In the genomic region with DNA sequence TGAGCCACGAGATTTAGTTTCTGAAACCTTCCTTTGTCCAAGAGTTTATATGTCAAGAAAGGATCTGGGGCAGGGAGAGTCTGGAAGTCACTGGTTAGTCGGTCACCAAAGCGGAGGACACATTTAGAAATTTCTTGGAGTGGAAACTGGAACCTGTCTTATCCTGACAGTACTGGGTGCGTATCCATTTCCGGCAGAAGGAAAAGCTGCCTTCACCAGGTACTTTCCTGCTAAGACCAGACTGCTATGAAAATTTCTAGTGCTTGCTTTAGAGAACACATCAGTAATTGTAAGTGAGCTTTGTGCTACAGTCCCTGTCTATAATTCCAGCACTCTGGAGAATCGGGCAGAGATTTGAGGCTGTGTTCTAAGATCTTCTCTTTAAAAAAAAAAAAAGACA, we compare ENCODE assay signal across 18 mouse cellular contexts. TPM values are rescaled to one million over a fixed set of nuclear protein-coding genes. Genes with fewer than 3 reads are reported as not detected.
A peak's percentile ranks its signal among the peaks of the same experiment; 100 is the strongest.
DNase-seq lines count a peak whose midpoint lies in the region; ATAC-seq and TF ChIP-seq lines count a peak whose summit lies in the region.
"Had no signal": no experiment of that assay in that cellular context is flagged by ENCODE, and none has a peak within 500 bp of the region (broad histone marks: within the 10 kb centered on the region; RNA-seq: fewer than 3 reads in every experiment).

No protein-coding gene starts in this region.

- in situ Hi-C loops in ES-E14 (cut with MboI; ENCODE audit: low sequenced_read_pairs in 2 of 2, unreplicated experiment in 2 of 2): no loop called here

- no peak overlapping the region for H3K4me3 ChIP-seq in hindbrain, embryonic 10.5 days
- no peak overlapping the region for H3K4me3 ChIP-seq in hindbrain, embryonic 11.5 days (ENCODE audit: low read depth, low read length)
- H3K4me3 ChIP-seq in lung, embryonic 16.5 days (ENCODE audit: low read length): peak overlapping the region; percentile 13; the same call in 1 of the 2 replicates
- no peak overlapping the region for H3K4me3 ChIP-seq in ES-E14 (ENCODE audit: insufficient read depth in 1 of 2, low read depth in 1 of 2, low read length in 2 of 2, poor library complexity in 1 of 2, severe bottlenecking in 1 of 2)
- no peak overlapping the region for H3K4me3 ChIP-seq in embryonic facial prominence, embryonic 13.5 days
- H3K4me3 ChIP-seq: heart, adult 2 months; midbrain, embryonic 12.5 days; neural tube, embryonic 12.5 days had no signal

- WGBS in hindbrain, embryonic 10.5 days: 51% methylated on average over 6 of the region's 6 CpGs
- 47% methylated on average over 6 of the region's 6 CpGs for WGBS in hindbrain, embryonic 11.5 days
- 40% methylated on average over 6 of the region's 6 CpGs for WGBS in lung, embryonic 16.5 days
- 33% methylated on average over 6 of the region's 6 CpGs for WGBS in embryonic facial prominence, embryonic 13.5 days

- H3K9ac ChIP-seq in hindbrain, embryonic 11.5 days (ENCODE audit: low read depth, low read length): no peak overlapping the region
- H3K9ac ChIP-seq in lung, embryonic 16.5 days (ENCODE audit: low read length): no peak overlapping the region
- H3K9ac ChIP-seq in ES-E14 (ENCODE audit: insufficient read depth, low read depth, low read length, poor library complexity, severe bottlenecking): no peak overlapping the region; the same call in 1 of the 2 replicates
- no peak overlapping the region for H3K9ac ChIP-seq in embryonic facial prominence, embryonic 13.5 days
- H3K9ac ChIP-seq: midbrain, embryonic 12.5 days; neural tube, embryonic 12.5 days had no signal

- H3K27ac ChIP-seq in hindbrain, embryonic 10.5 days: 0 out of 2 replicates have a peak overlapping the region, but pooled peaks have one; percentile 0
- H3K27ac ChIP-seq in hindbrain, embryonic 11.5 days (ENCODE audit: low read depth, low read length): no peak overlapping the region
- no peak overlapping the region for H3K27ac ChIP-seq in lung, embryonic 16.5 days (ENCODE audit: low read length)
- peak overlapping the region; percentile 56; the same call in 1 of the 2 replicates for H3K27ac ChIP-seq in ES-E14 (ENCODE audit: insufficient read depth, low read depth, low read length, poor library complexity, severe bottlenecking)
- no peak overlapping the region for H3K27ac ChIP-seq in embryonic facial prominence, embryonic 13.5 days
- H3K27ac ChIP-seq: heart, adult 2 months; midbrain, embryonic 12.5 days; neural tube, embryonic 12.5 days had no signal

- no peaks in the 10 kb centered on the region for H3K9me3 ChIP-seq in hindbrain, embryonic 10.5 days
- no peaks in the 10 kb centered on the region for H3K9me3 ChIP-seq in hindbrain, embryonic 11.5 days (ENCODE audit: control insufficient read depth, low read length)
- H3K9me3 ChIP-seq in lung, embryonic 16.5 days (ENCODE audit: control insufficient read depth, low read length): no peaks in the 10 kb centered on the region
- H3K9me3 ChIP-seq in ES-E14 (ENCODE audit: control insufficient read depth, insufficient read depth, low read depth, low read length): no peaks in the 10 kb centered on the region
- H3K9me3 ChIP-seq in embryonic facial prominence, embryonic 13.5 days: no peaks in the 10 kb centered on the region
- H3K9me3 ChIP-seq: midbrain, embryonic 12.5 days; neural tube, embryonic 12.5 days had no signal

- H3K4me2 ChIP-seq in hindbrain, embryonic 11.5 days (replicated peaks; ENCODE audit: low read depth, low read length): no peak overlapping the region
- no peak overlapping the region for H3K4me2 ChIP-seq in lung, embryonic 16.5 days (ENCODE audit: low read depth, low read length)
- peak overlapping the region; percentile 12 for H3K4me2 ChIP-seq in embryonic facial prominence, embryonic 13.5 days

- no peaks in the 10 kb centered on the region for H3K36me3 ChIP-seq in hindbrain, embryonic 10.5 days
- no peaks in the 10 kb centered on the region for H3K36me3 ChIP-seq in hindbrain, embryonic 11.5 days (ENCODE audit: control insufficient read depth, insufficient read depth, low read length)
- no peaks in the 10 kb centered on the region for H3K36me3 ChIP-seq in lung, embryonic 16.5 days (ENCODE audit: control insufficient read depth, insufficient read depth, low read length)
- H3K36me3 ChIP-seq in ES-E14 (ENCODE audit: control insufficient read depth, insufficient read depth, low read length, poor library complexity, severe bottlenecking): no peaks in the 10 kb centered on the region
- H3K36me3 ChIP-seq in embryonic facial prominence, embryonic 13.5 days: no peaks in the 10 kb centered on the region
- H3K36me3 ChIP-seq: midbrain, embryonic 12.5 days; neural tube, embryonic 12.5 days had no signal

- no peak for DNase-seq in hindbrain, embryonic 10.5 days (ENCODE audit: low spot score)
- DNase-seq in hindbrain, embryonic 11.5 days (ENCODE audit: low spot score): no peak
- no peak for DNase-seq in lung, postnatal 36 days
- peak; percentile 33 for DNase-seq in ES-E14 (ENCODE audit: low read depth, low spot score)
- DNase-seq in adrenal gland, postnatal 4 days (ENCODE audit: low spot score in 2 of 2): no peak
- DNase-seq in right cerebral cortex, postnatal 25 days: no peak
- DNase-seq: cerebellum, adult 11 months; cerebellum, postnatal 36 days; gastrocnemius, postnatal 10 days; heart, adult 2 months; heart, postnatal 10 days; kidney, postnatal 36 days; lung, postnatal 4 days; thymus, adult 18-20 months had no signal

- peaks cover 23% of the 10 kb centered on the region for H3K4me1 ChIP-seq in hindbrain, embryonic 10.5 days (replicated peaks)
- no peaks in the 10 kb centered on the region for H3K4me1 ChIP-seq in hindbrain, embryonic 11.5 days (replicated peaks; ENCODE audit: control insufficient read depth, insufficient read depth, low read length)
- 0 out of 2 replicates have a peak, but pooled peaks cover 4% of the 10 kb centered on the region for H3K4me1 ChIP-seq in lung, embryonic 16.5 days (replicated peaks; ENCODE audit: control insufficient read depth, insufficient read depth, low read length)
- H3K4me1 ChIP-seq in ES-E14 (ENCODE audit: control insufficient read depth in 2 of 2, insufficient read depth in 2 of 2, low read length in 2 of 2, poor library complexity in 1 of 2): peaks cover 2 to 9% of the 10 kb centered on the region in 2 experiments; a peak in 2 of 4 replicates
- peaks cover 18% of the 10 kb centered on the region for H3K4me1 ChIP-seq in embryonic facial prominence, embryonic 13.5 days

- no peak for ATAC-seq in hindbrain, embryonic 11.5 days (ENCODE audit: low FRiP score)
- ATAC-seq in lung, embryonic 16.5 days (ENCODE audit: low read depth): peak; percentile 20; the same call in 1 of the 2 replicates
- ATAC-seq in embryonic facial prominence, embryonic 13.5 days (ENCODE audit: insufficient number of reproducible peaks, insufficient read depth, low FRiP score, low TSS enrichment, low read depth): no peak

- H3K27me3 ChIP-seq in hindbrain, embryonic 10.5 days (ENCODE audit: insufficient read depth, poor library complexity, severe bottlenecking): no peaks in the 10 kb centered on the region
- H3K27me3 ChIP-seq in hindbrain, embryonic 11.5 days (ENCODE audit: control insufficient read depth, insufficient read depth, low read length): no peaks in the 10 kb centered on the region
- no peaks in the 10 kb centered on the region for H3K27me3 ChIP-seq in lung, embryonic 16.5 days (ENCODE audit: control insufficient read depth, insufficient read depth, low read depth, low read length)
- H3K27me3 ChIP-seq in embryonic facial prominence, embryonic 13.5 days: peaks cover 7% of the 10 kb centered on the region; the same call in 1 of the 2 replicates
- H3K27me3 ChIP-seq: midbrain, embryonic 12.5 days; neural tube, embryonic 12.5 days had no signal

TF ChIP-seq in ES-E14, 5 proteins besides CTCF, POLR2A, EP300 and RAD21:
- no peak for TF ChIP-seq CHD2 (IDR thresholded peaks at IDR 0.05; ENCODE audit: low read depth, low read length)
- no peak for TF ChIP-seq HCFC1 (IDR thresholded peaks at IDR 0.05; ENCODE audit: borderline replicate concordance, insufficient read depth, low read length)
- TF ChIP-seq MAFK (IDR thresholded peaks at IDR 0.05; ENCODE audit: insufficient read depth, low read depth, low read length): no peak
- TF ChIP-seq ZC3H11A (IDR thresholded peaks at IDR 0.05; ENCODE audit: borderline replicate concordance, low read depth, low read length): no peak
- no peak for TF ChIP-seq ZNF384 (IDR thresholded peaks at IDR 0.05; ENCODE audit: low read depth, low read length)
TF ChIP-seq in ES-E14: peak in this region for 0.

RNA-seq across cellular contexts. Expression of gene Lrig3, which starts 49.2 kb away (rescaled TPM):
- polyA plus RNA-seq in hindbrain, embryonic 10.5 days (2016; fragmentation: Nextera tagmentation; extraction: Ambion mirVana): 14.3 and 15.1 TPM in 2 replicates
- 14.1 and 18.8 TPM in 2 replicates for polyA plus RNA-seq in hindbrain, embryonic 11.5 days (2014; fragmentation: Nextera tagmentation; extraction: Ambion mirVana)
- 8.3 and 9.4 TPM in 2 replicates for polyA plus RNA-seq in lung, embryonic 16.5 days (2015; fragmentation: Nextera tagmentation; extraction: Ambion mirVana)
- 33.5 and 68.1 TPM in 2 replicates for total RNA-seq in ES-E14 (2012; rRNA removed)
- 35.3 and 37.4 TPM in 2 replicates for polyA plus RNA-seq in embryonic facial prominence, embryonic 13.5 days (2015; fragmentation: Nextera tagmentation; extraction: Ambion mirVana)
- 10 to 100 TPM in 1 of 2 experiments, 1 to 10 TPM in 1; 9.2 to 12.9 TPM for total RNA-seq in adrenal gland, postnatal 4 days (2021)

Comparison
In these comparisons a context has a peak if more than half of its experiments do, and no peak if none do; other contexts are left out.
1. H3K27ac ChIP-seq: peak in hindbrain, embryonic 10.5 days (single experiment) and ES-E14 (single experiment); none in hindbrain, embryonic 11.5 days (single experiment), lung, embryonic 16.5 days (single experiment) and embryonic facial prominence, embryonic 13.5 days (single experiment).